Mouse (Mus musculus): ENCODE data around the gene Lcp1. TPM values are rescaled to one million over a fixed set of nuclear protein-coding genes. Genes with fewer than 3 reads are reported as not detected.
"Not testable (repeated sequence)": the region's sequence is repeated elsewhere in the genome, so short reads cannot be mapped to it uniquely, and the experiment has no call there.

Lcp1 gene
- polyA plus RNA-seq, 1 experiment, result 71.2 TPM

GRCm38 (mm10) chr14:75139225-75139624, 8.3 kb downstream of the Lcp1 start:
- no peak overlapping the region for H3K27ac ChIP-seq (ENCODE audit: control insufficient read depth, insufficient read depth, low read length)
- H3K36me3 ChIP-seq (ENCODE audit: control insufficient read depth, insufficient read depth, low read length), result no peaks in the 10 kb centered on the region
- 95% methylated on average over 2 of the region's 2 CpGs for WGBS
- H3K4me1 ChIP-seq (replicated peaks; ENCODE audit: control insufficient read depth, insufficient read depth, low read length), result peaks cover 6% of the 10 kb centered on the region
- no peak overlapping the region for H3K4me3 ChIP-seq (ENCODE audit: control insufficient read depth, insufficient read depth, low read length)
- H3K27me3 ChIP-seq (ENCODE audit: control insufficient read depth, insufficient read depth, low read length), result no peaks in the 10 kb centered on the region
- DNase-seq, result no peak
- TF ChIP-seq CTCF (IDR thresholded peaks at IDR 0.05; ENCODE audit: borderline replicate concordance, control insufficient read depth, extremely low read depth, insufficient read depth, low read length, poor library complexity) (no peak), POLR2A (IDR thresholded peaks at IDR 0.05; ENCODE audit: control insufficient read depth, extremely low read depth, insufficient read depth, low read length, poor library complexity) (no peak)

GRCm38 (mm10) chr14:75147706-75148105, 16.8 kb downstream of the Lcp1 start:
- H3K4me1 ChIP-seq (replicated peaks; ENCODE audit: control insufficient read depth, insufficient read depth, low read length); H3K36me3 ChIP-seq (ENCODE audit: control insufficient read depth, insufficient read depth, low read length); DNase-seq; H3K27me3 ChIP-seq (ENCODE audit: control insufficient read depth, insufficient read depth, low read length); H3K4me3 ChIP-seq (ENCODE audit: control insufficient read depth, insufficient read depth, low read length); H3K27ac ChIP-seq (ENCODE audit: control insufficient read depth, insufficient read depth, low read length): not testable (repeated sequence)
- 39% methylated on average over 2 of the region's 2 CpGs for WGBS

- H3K4me3 ChIP-seq (ENCODE audit: control insufficient read depth, insufficient read depth, low read length), result no peak overlapping the region
- DNase-seq, result no peak
- no peak for TF ChIP-seq CTCF (IDR thresholded peaks at IDR 0.05; ENCODE audit: borderline replicate concordance, control insufficient read depth, extremely low read depth, insufficient read depth, low read length, poor library complexity)
- TF ChIP-seq POLR2A (IDR thresholded peaks at IDR 0.05; ENCODE audit: control insufficient read depth, extremely low read depth, insufficient read depth, low read length, poor library complexity), result no peak
- H3K27me3 ChIP-seq (ENCODE audit: control insufficient read depth, insufficient read depth, low read length), result no peaks in the 10 kb centered on the region
- WGBS, result 22% methylated on average over 9 of the region's 9 CpGs
- no peak overlapping the region for H3K27ac ChIP-seq (ENCODE audit: control insufficient read depth, insufficient read depth, low read length)
- no peaks in the 10 kb centered on the region for H3K36me3 ChIP-seq (ENCODE audit: control insufficient read depth, insufficient read depth, low read length)
- no peaks in the 10 kb centered on the region for H3K4me1 ChIP-seq (replicated peaks; ENCODE audit: control insufficient read depth, insufficient read depth, low read length)
Observed at GRCm38 (mm10) chr14:75148229-75148628, 17.3 kb downstream of the Lcp1 start.

DNA sequence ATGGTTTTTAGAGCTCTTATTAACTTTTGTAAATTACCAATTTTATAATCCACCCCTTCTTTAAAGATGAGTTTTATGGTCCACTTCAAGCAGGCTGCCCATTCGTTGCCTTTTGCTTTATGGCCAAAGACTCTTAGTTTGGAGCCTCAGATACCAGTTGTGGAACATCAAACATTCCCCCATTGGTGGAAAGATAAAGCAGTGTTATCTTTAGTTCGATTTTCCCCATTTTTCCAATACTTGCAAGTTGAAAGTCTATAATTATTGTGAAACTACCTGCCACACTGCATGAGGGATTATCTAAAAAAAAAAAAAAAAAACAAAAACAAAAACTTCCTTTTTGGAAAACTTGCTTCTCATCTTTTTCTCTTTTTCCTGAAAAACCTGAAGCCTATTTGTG, 19.8 kb downstream of the Lcp1 start:
- Histone ChIP-seq H3K4me3 (ENCODE audit: control insufficient read depth, insufficient read depth, low read length) (no peak overlapping the region), H3K36me3 (ENCODE audit: control insufficient read depth, insufficient read depth, low read length) (no peaks in the 10 kb centered on the region), H3K27me3 (ENCODE audit: control insufficient read depth, insufficient read depth, low read length) (no peaks in the 10 kb centered on the region), H3K4me1 (replicated peaks; ENCODE audit: control insufficient read depth, insufficient read depth, low read length) (no peaks in the 10 kb centered on the region), H3K27ac (ENCODE audit: control insufficient read depth, insufficient read depth, low read length) (no peak overlapping the region)
- WGBS, result 93% methylated on average over 2 of the region's 2 CpGs
- TF ChIP-seq POLR2A (IDR thresholded peaks at IDR 0.05; ENCODE audit: control insufficient read depth, extremely low read depth, insufficient read depth, low read length, poor library complexity), result no peak
- no peak for DNase-seq

- H3K27ac ChIP-seq (ENCODE audit: control insufficient read depth, insufficient read depth, low read length), result no peak overlapping the region
- TF ChIP-seq POLR2A (IDR thresholded peaks at IDR 0.05; ENCODE audit: control insufficient read depth, extremely low read depth, insufficient read depth, low read length, poor library complexity) (no peak), CTCF (IDR thresholded peaks at IDR 0.05; ENCODE audit: borderline replicate concordance, control insufficient read depth, extremely low read depth, insufficient read depth, low read length, poor library complexity) (no peak)
- H3K36me3 ChIP-seq (ENCODE audit: control insufficient read depth, insufficient read depth, low read length), result no peaks in the 10 kb centered on the region
- H3K4me3 ChIP-seq (ENCODE audit: control insufficient read depth, insufficient read depth, low read length), result no peak overlapping the region
- 93% methylated on average over 3 of the region's 3 CpGs for WGBS
- no peak for DNase-seq
- H3K4me1 ChIP-seq (replicated peaks; ENCODE audit: control insufficient read depth, insufficient read depth, low read length), result no peaks in the 10 kb centered on the region
- H3K27me3 ChIP-seq (ENCODE audit: control insufficient read depth, insufficient read depth, low read length), result no peaks in the 10 kb centered on the region
Observed at GRCm38 (mm10) chr14:75151146-75151545, 20.2 kb downstream of the Lcp1 start.

GRCm38 (mm10) chr14:75154481-75154880, 23.6 kb downstream of the Lcp1 start:
- 95% methylated on average over 8 of the region's 8 CpGs for WGBS
- H3K4me1 ChIP-seq (replicated peaks; ENCODE audit: control insufficient read depth, insufficient read depth, low read length), result no peaks in the 10 kb centered on the region
- no peak overlapping the region for H3K27ac ChIP-seq (ENCODE audit: control insufficient read depth, insufficient read depth, low read length)
- no peak overlapping the region for H3K4me3 ChIP-seq (ENCODE audit: control insufficient read depth, insufficient read depth, low read length)
- TF ChIP-seq POLR2A (IDR thresholded peaks at IDR 0.05; ENCODE audit: control insufficient read depth, extremely low read depth, insufficient read depth, low read length, poor library complexity) (no peak), CTCF (IDR thresholded peaks at IDR 0.05; ENCODE audit: borderline replicate concordance, control insufficient read depth, extremely low read depth, insufficient read depth, low read length, poor library complexity) (no peak)
- H3K36me3 ChIP-seq (ENCODE audit: control insufficient read depth, insufficient read depth, low read length), result no peaks in the 10 kb centered on the region
- DNase-seq, result no peak
- no peaks in the 10 kb centered on the region for H3K27me3 ChIP-seq (ENCODE audit: control insufficient read depth, insufficient read depth, low read length)

- TF ChIP-seq CTCF (IDR thresholded peaks at IDR 0.05; ENCODE audit: borderline replicate concordance, control insufficient read depth, extremely low read depth, insufficient read depth, low read length, poor library complexity), result no peak
- no peak for TF ChIP-seq POLR2A (IDR thresholded peaks at IDR 0.05; ENCODE audit: control insufficient read depth, extremely low read depth, insufficient read depth, low read length, poor library complexity)
- Histone ChIP-seq H3K36me3 (ENCODE audit: control insufficient read depth, insufficient read depth, low read length) (no peaks in the 10 kb centered on the region), H3K4me1 (replicated peaks; ENCODE audit: control insufficient read depth, insufficient read depth, low read length) (0 out of 2 replicates have a peak, but pooled peaks cover 2% of the 10 kb centered on the region), H3K27ac (ENCODE audit: control insufficient read depth, insufficient read depth, low read length) (no peak overlapping the region), H3K4me3 (ENCODE audit: control insufficient read depth, insufficient read depth, low read length) (no peak overlapping the region), H3K27me3 (ENCODE audit: control insufficient read depth, insufficient read depth, low read length) (no peaks in the 10 kb centered on the region)
- DNase-seq, result no peak
- WGBS, result 95% methylated on average over 2 of the region's 2 CpGs
Observed at GRCm38 (mm10) chr14:75159375-75159774, 28.5 kb downstream of the Lcp1 start.
